Mouse (Mus musculus) telencephalon, adult 2 months (tissue): Measurements from ENCODE around the gene Zfp831.

ENCODE experiments used
- DNase-seq: peaks from one replicate; pipeline ENCODE4 v3.0.0-alpha.2; 2011; ENCODE audit warnings: low read depth, low spot score

Zfp831 gene

GRCm38 (mm10) chr2:174643448-174644144 lies at the start of gene Zfp831:
TSS of gene Zfp831 (plus strand) at chr2:174643534.
- DNase-seq = no peak

- DNase-seq = no peak
These were observed 48.4 kb upstream of the Zfp831 start for GRCm38 (mm10) chr2:174594965-174595364.

GRCm38 (mm10) chr2:174595611-174596010 lies 47.7 kb upstream of the Zfp831 start:
- DNase-seq = no peak

GRCm38 (mm10) chr2:174596457-174596856 lies 46.9 kb upstream of the Zfp831 start:
- no peak for DNase-seq

GRCm38 (mm10) chr2:174598451-174598850 lies 44.9 kb upstream of the Zfp831 start:
- no peak for DNase-seq

GRCm38 (mm10) chr2:174599071-174599635 lies 44.2 kb upstream of the Zfp831 start:
- DNase-seq = no peak

GRCm38 (mm10) chr2:174599853-174600271 lies 43.5 kb upstream of the Zfp831 start:
- DNase-seq = peak; percentile 80

GRCm38 (mm10) chr2:174601938-174602685 lies 41.2 kb upstream of the Zfp831 start:
- no peak for DNase-seq

- DNase-seq = no peak
These were observed 40.0 kb upstream of the Zfp831 start for GRCm38 (mm10) chr2:174603321-174603720.

- DNase-seq = no peak
These were observed 38.3 kb upstream of the Zfp831 start for GRCm38 (mm10) chr2:174605020-174605419.

- no peak for DNase-seq
These were observed 37.8 kb upstream of the Zfp831 start for GRCm38 (mm10) chr2:174605442-174606087.

- no peak for DNase-seq
These were observed 37.0 kb upstream of the Zfp831 start for GRCm38 (mm10) chr2:174606376-174606775.

- no peak for DNase-seq
These were observed 33.4 kb upstream of the Zfp831 start for GRCm38 (mm10) chr2:174609892-174610291.

GRCm38 (mm10) chr2:174612386-174613063 lies 30.8 kb upstream of the Zfp831 start:
- DNase-seq = no peak

- no peak for DNase-seq
These were observed 30.1 kb upstream of the Zfp831 start for GRCm38 (mm10) chr2:174613221-174613620.

- DNase-seq = no peak
These were observed 29.4 kb upstream of the Zfp831 start for GRCm38 (mm10) chr2:174613921-174614441.

- no peak for DNase-seq
These were observed 21.5 kb upstream of the Zfp831 start for GRCm38 (mm10) chr2:174621881-174622280.

- DNase-seq = no peak
These were observed 18.9 kb upstream of the Zfp831 start for GRCm38 (mm10) chr2:174624430-174624829.

GRCm38 (mm10) chr2:174627021-174627420 lies 16.3 kb upstream of the Zfp831 start:
- no peak for DNase-seq

GRCm38 (mm10) chr2:174629299-174629850 lies 14.0 kb upstream of the Zfp831 start:
- DNase-seq = no peak

GRCm38 (mm10) chr2:174636750-174637149 lies 6.6 kb upstream of the Zfp831 start:
- peak; percentile 11 for DNase-seq
